ENCODE assay signal across 13 mouse cellular contexts in the genomic region with DNA sequence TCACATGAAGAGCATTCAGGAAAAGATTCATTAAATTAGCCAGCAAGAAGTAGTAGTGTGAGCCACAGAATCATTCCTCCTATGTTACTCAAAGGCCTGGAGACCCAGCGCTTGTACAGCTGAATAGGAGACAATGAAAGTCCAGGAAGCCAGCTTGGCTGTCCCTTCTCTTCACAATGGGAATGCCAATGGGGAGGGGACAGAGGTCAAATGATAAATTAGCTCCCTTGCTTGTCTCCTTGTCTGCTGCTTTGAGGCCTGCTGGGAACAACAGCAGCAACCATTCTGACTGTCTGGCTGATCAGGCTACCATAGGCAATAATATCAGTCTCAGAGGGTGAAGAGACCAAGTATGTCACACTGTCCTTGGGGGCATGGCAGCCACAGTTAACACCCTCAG.
"Had no signal": no experiment of that assay in that cellular context is flagged by ENCODE, and none has a peak within 500 bp of the region (broad histone marks: within the 10 kb centered on the region; RNA-seq: fewer than 3 reads in every experiment).

No protein-coding gene starts in this region.

- H3K9ac ChIP-seq: liver, embryonic 13.5 days; midbrain, embryonic 12.5 days; midbrain, embryonic 15.5 days had no signal

- ATAC-seq: midbrain, embryonic 15.5 days had no signal

- H3K4me2 ChIP-seq: liver, embryonic 13.5 days; midbrain, embryonic 12.5 days; midbrain, embryonic 15.5 days had no signal

- H3K36me3 ChIP-seq: liver, embryonic 13.5 days; midbrain, embryonic 15.5 days had no signal

- H3K27me3 ChIP-seq: liver, embryonic 13.5 days; midbrain, embryonic 12.5 days; midbrain, embryonic 15.5 days had no signal

- H3K9me3 ChIP-seq: liver, embryonic 13.5 days; midbrain, embryonic 15.5 days had no signal

- DNase-seq: kidney, adult 8-10 months; kidney, postnatal 14 days; kidney, postnatal 4 days; liver, embryonic 13.5 days; lung, adult 2 months; lung, postnatal 14 days; lung, postnatal 4 days; thymus, adult 2 months; thymus, postnatal 14 days; thymus, postnatal 4 days had no signal

- H3K4me1 ChIP-seq: liver, embryonic 13.5 days; midbrain, embryonic 12.5 days had no signal

- H3K27ac ChIP-seq: liver, embryonic 13.5 days; midbrain, embryonic 12.5 days; midbrain, embryonic 15.5 days; stomach, postnatal 0 days had no signal

- H3K4me3 ChIP-seq: liver, embryonic 13.5 days; midbrain, embryonic 12.5 days; midbrain, embryonic 15.5 days had no signal
